Mouse (Mus musculus) liver, embryonic 12.5 days (tissue): Measurements from ENCODE around the gene Kiss1. TPM values are rescaled to one million over a fixed set of nuclear protein-coding genes. Genes with fewer than 3 reads are reported as not detected.

Experiments used
- ATAC-seq: fragments of 200-750 bp; cut with Nextera tagmentation; 2 replicates; pipeline ENCODE4 v1.8.0; 2017; ENCODE audit warnings: moderate number of reproducible peaks, mild to moderate bottlenecking, moderate library complexity
- H3K27ac ChIP-seq: fragments of 300-500 bp; sonication (generic); 2 replicates; pipeline ENCODE4 v1.5.1; 2016; ENCODE audit warnings: mild to moderate bottlenecking
- H3K27me3 ChIP-seq: fragments of 300-500 bp; sonication (generic); replicated peaks from 2 replicates; pipeline ENCODE4 v1.6.1; 2016; ENCODE audit warnings: mild to moderate bottlenecking, moderate library complexity
- H3K36me3 ChIP-seq: fragments of 300-500 bp; sonication (generic); 2 replicates; pipeline ENCODE4 v1.6.1; 2016; ENCODE audit warnings: mild to moderate bottlenecking, moderate library complexity
- H3K4me1 ChIP-seq: fragments of 300-500 bp; sonication (generic); 2 replicates; pipeline ENCODE4 v1.6.1; 2016
- H3K4me2 ChIP-seq: fragments of 300-500 bp; sonication (generic); 2 replicates; pipeline ENCODE4 v1.6.1; 2016; ENCODE audit warnings: mild to moderate bottlenecking, moderate library complexity
- H3K4me3 ChIP-seq: fragments of 300-500 bp; sonication (generic); 2 replicates; pipeline ENCODE4 v1.5.1; 2016; ENCODE audit warnings: mild to moderate bottlenecking, moderate library complexity
- H3K9ac ChIP-seq: fragments of 300-500 bp; sonication (generic); 2 replicates; pipeline ENCODE4 v1.6.1; 2016; ENCODE audit warnings: mild to moderate bottlenecking, moderate library complexity
- H3K9me3 ChIP-seq: fragments of 300-500 bp; sonication (generic); replicated peaks from 2 replicates; pipeline ENCODE4 v1.6.1; 2016; ENCODE audit warnings: mild to moderate bottlenecking, moderate library complexity
- WGBS: fragments of 180-500 bp; shearing (Covaris S2); methylation state at CpG from one replicate; pipeline ENCODE4 v1.1.7; 2016; ENCODE audit not compliant: insufficient replicate concordance; 5-methylcytosine and 5-hydroxymethylcytosine counted together
- polyA plus RNA-seq: library from polyadenylated mRNA; unstranded; fragments of >200 nt; fragmentation: Nextera tagmentation; extraction: Ambion mirVana; gene quantifications from 2 replicates; pipeline ENCODE4 v1.2.1, GENCODE M21; 2016

The Kiss1 gene
- polyA plus RNA-seq, 1 experiment from 2014 or later: not detected

GRCm38 (mm10) chr1:133366951-133367605 lies 45.4 kb downstream of the Kiss1 start:
- peaks cover 31% of the 10 kb centered on the region for H3K4me1 ChIP-seq
- no peaks in the 10 kb centered on the region for H3K36me3 ChIP-seq
- H3K27me3 ChIP-seq: peaks cover 49% of the 10 kb centered on the region
- no peak for ATAC-seq
- no peaks in the 10 kb centered on the region for H3K9me3 ChIP-seq
- no peak overlapping the region for H3K27ac ChIP-seq
- WGBS: 40% methylated on average over 10 of the region's 10 CpGs
- H3K9ac ChIP-seq: no peak overlapping the region
- no peak overlapping the region for H3K4me3 ChIP-seq
- 0 out of 2 replicates have a peak overlapping the region, but pooled peaks have one; percentile 0 for H3K4me2 ChIP-seq

- 7% methylated on average over 11 of the region's 11 CpGs for WGBS
- H3K36me3 ChIP-seq: no peaks in the 10 kb centered on the region
- no peak overlapping the region for H3K9ac ChIP-seq
- peaks cover 37% of the 10 kb centered on the region for H3K4me1 ChIP-seq
- peak overlapping the region; percentile 0; the same call in 1 of the 2 replicates for H3K4me2 ChIP-seq
- H3K27ac ChIP-seq: no peak overlapping the region
- H3K27me3 ChIP-seq: peaks cover 42% of the 10 kb centered on the region
- H3K9me3 ChIP-seq: no peaks in the 10 kb centered on the region
- H3K4me3 ChIP-seq: no peak overlapping the region
- ATAC-seq: no peak
Observed at GRCm38 (mm10) chr1:133367606-133368488, 46.2 kb downstream of the Kiss1 start.

- Histone ChIP-seq H3K4me1 (peaks cover 32% of the 10 kb centered on the region), H3K36me3 (no peaks in the 10 kb centered on the region), H3K27me3 (peaks cover 34% of the 10 kb centered on the region), H3K27ac (no peak overlapping the region), H3K9me3 (no peaks in the 10 kb centered on the region), H3K9ac (no peak overlapping the region), H3K4me3 (no peak overlapping the region), H3K4me2 (no peak overlapping the region)
- 54% methylated on average over 10 of the region's 10 CpGs for WGBS
- ATAC-seq: no peak
Observed at GRCm38 (mm10) chr1:133368644-133369043, 47.0 kb downstream of the Kiss1 start.

GRCm38 (mm10) chr1:133370352-133370751 lies 48.7 kb downstream of the Kiss1 start:
- Histone ChIP-seq H3K4me2 (no peak overlapping the region), H3K27me3 (peaks cover 16% of the 10 kb centered on the region), H3K4me1 (peaks cover 26% of the 10 kb centered on the region), H3K9me3 (no peaks in the 10 kb centered on the region), H3K9ac (no peak overlapping the region), H3K4me3 (no peak overlapping the region), H3K36me3 (no peaks in the 10 kb centered on the region), H3K27ac (no peak overlapping the region)
- no peak for ATAC-seq
- 51% methylated on average over 4 of the region's 4 CpGs for WGBS

GRCm38 (mm10) chr1:133371431-133371830 lies 49.8 kb downstream of the Kiss1 start:
- Histone ChIP-seq H3K36me3 (no peaks in the 10 kb centered on the region), H3K9ac (no peak overlapping the region), H3K4me1 (peaks cover 32% of the 10 kb centered on the region), H3K27ac (peak overlapping the region; percentile 63; the same call in 1 of the 2 replicates), H3K4me2 (no peak overlapping the region), H3K9me3 (no peaks in the 10 kb centered on the region), H3K4me3 (no peak overlapping the region), H3K27me3 (peaks cover 6% of the 10 kb centered on the region)
- ATAC-seq: no peak
- WGBS: 71% methylated on average over 6 of the region's 6 CpGs

GRCm38 (mm10) chr1:133372113-133372512 lies 50.4 kb downstream of the Kiss1 start:
- WGBS: 41% methylated on average over 8 of the region's 8 CpGs
- Histone ChIP-seq H3K4me1 (peaks cover 31% of the 10 kb centered on the region), H3K4me3 (no peak overlapping the region), H3K4me2 (no peak overlapping the region), H3K9me3 (no peaks in the 10 kb centered on the region), H3K36me3 (no peaks in the 10 kb centered on the region), H3K9ac (no peak overlapping the region), H3K27me3 (no peaks in the 10 kb centered on the region), H3K27ac (peak overlapping the region; percentile 58)
- ATAC-seq: peak; percentile 29

GRCm38 (mm10) chr1:133375696-133376346 lies 54.1 kb downstream of the Kiss1 start:
- no peak overlapping the region for H3K27ac ChIP-seq
- 54% methylated on average over 10 of the region's 10 CpGs for WGBS
- peak; percentile 11; the same call in 1 of the 2 replicates for ATAC-seq

GRCm38 (mm10) chr1:133377547-133377946 lies 55.9 kb downstream of the Kiss1 start:
- no peak overlapping the region for H3K27ac ChIP-seq
- no peak overlapping the region for H3K4me2 ChIP-seq
- H3K36me3 ChIP-seq: no peaks in the 10 kb centered on the region
- H3K27me3 ChIP-seq: no peaks in the 10 kb centered on the region
- H3K4me1 ChIP-seq: peaks cover 12% of the 10 kb centered on the region; the same call in 1 of the 2 replicates
- H3K9me3 ChIP-seq: no peaks in the 10 kb centered on the region
- no peak overlapping the region for H3K4me3 ChIP-seq
- no peak overlapping the region for H3K9ac ChIP-seq
- no peak for ATAC-seq
- 70% methylated on average over 5 of the region's 5 CpGs for WGBS

More at GRCm38 (mm10) chr1:133375696-133376346, 54.1 kb downstream of the Kiss1 start:
- Histone ChIP-seq H3K4me1 (peaks cover 23% of the 10 kb centered on the region; the same call in 1 of the 2 replicates), H3K4me2 (no peak overlapping the region), H3K9ac (no peak overlapping the region), H3K4me3 (no peak overlapping the region), H3K27me3 (no peaks in the 10 kb centered on the region), H3K36me3 (no peaks in the 10 kb centered on the region), H3K9me3 (no peaks in the 10 kb centered on the region)

Other genes with a start within 250 kb of the Kiss1 start
- 60.8 and 63.8 TPM in 2 replicates for gene Ppp1r15b, start 190.7 kb upstream of the Kiss1 start, polyA plus RNA-seq
- 2.1 and 2.2 TPM in 2 replicates for gene Plekha6, start 157.7 kb upstream of the Kiss1 start, polyA plus RNA-seq
- gene Golt1a, start 12.1 kb upstream of the Kiss1 start, polyA plus RNA-seq: 4.4 and 5.8 TPM in 2 replicates
- 0.29 and 0.39 TPM in 2 replicates for gene Ren1, start 28.6 kb downstream of the Kiss1 start, polyA plus RNA-seq
- 4.0 and 4.1 TPM in 2 replicates for gene Etnk2, start 41.7 kb downstream of the Kiss1 start, polyA plus RNA-seq
- gene Sox13, start 102.5 kb downstream of the Kiss1 start, polyA plus RNA-seq: 3.4 and 3.7 TPM in 2 replicates